Mouse (Mus musculus): Measurements from ENCODE around the gene Mrm3. TPM values are rescaled to one million over a fixed set of nuclear protein-coding genes. Genes with fewer than 3 reads are reported as not detected.

Gene Mrm3
- polyA plus RNA-seq, 1 experiment from 2014 or later = 19.7 TPM

DNA sequence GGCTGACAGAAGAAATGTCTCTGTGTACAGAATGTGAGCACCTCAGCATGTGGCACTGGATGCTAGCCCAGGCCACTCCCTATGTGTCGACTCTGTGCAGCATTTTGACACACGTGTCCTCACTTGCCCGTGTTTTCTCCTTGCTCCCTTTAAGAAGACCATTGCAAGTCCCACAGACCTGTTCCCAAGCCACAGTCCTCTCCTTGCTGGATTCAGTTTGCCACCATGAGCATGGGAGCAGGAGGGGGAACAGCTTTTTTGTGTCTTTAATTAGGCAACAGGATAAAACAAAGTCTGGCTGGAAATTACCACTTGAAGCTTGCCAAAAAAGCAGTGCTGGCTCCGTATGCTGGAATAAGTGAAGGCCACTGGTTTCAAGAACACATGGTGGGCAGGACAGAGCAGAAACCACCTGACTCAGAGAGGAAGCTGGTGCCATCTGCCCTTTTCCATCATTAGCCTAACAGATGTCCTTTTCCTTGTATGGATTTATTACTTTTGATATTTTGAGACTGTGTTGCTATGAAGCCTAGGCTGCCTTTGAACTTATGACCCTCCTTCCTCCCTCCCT lies 12.0 kb downstream of the Mrm3 start:
- Histone ChIP-seq H3K4me2 (no peak overlapping the region), H3K36me3 (peaks cover 29% of the 10 kb centered on the region), H3K27me3 (no peaks in the 10 kb centered on the region), H3K4me3 (no peak overlapping the region), H3K9ac (no peak overlapping the region), H3K27ac (replicated peaks) (0 out of 2 replicates have a peak overlapping the region, but pooled peaks have one; percentile 14), H3K9me3 (no peaks in the 10 kb centered on the region), H3K4me1 (replicated peaks) (peaks cover 44% of the 10 kb centered on the region)
- no peak for ATAC-seq (ENCODE audit: low read depth)
- WGBS = 55% methylated on average over 4 of the region's 4 CpGs

DNA sequence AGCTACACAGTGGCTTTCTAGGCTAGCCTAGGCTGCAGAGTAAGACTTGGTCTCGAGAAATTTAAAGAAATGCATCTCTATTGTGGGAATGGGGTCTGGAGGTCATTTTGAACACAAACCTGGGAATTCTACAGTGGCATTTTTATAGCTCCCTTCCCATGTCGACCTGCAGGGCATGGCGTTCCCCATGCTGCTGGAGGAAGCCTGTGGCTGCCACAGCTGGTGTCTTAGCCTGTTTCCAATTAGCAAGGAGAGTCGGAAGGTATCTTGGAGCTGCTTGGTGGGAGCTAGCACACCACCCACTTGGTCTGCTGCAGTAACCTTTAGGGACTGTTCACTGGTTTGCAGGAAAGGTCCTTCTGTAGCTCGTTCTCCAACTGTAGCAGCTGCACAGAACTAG lies 12.6 kb downstream of the Mrm3 start:
- peaks cover 50% of the 10 kb centered on the region for H3K4me1 ChIP-seq (replicated peaks)
- H3K9me3 ChIP-seq = no peaks in the 10 kb centered on the region
- H3K4me3 ChIP-seq = no peak overlapping the region
- peaks cover 23% of the 10 kb centered on the region for H3K36me3 ChIP-seq
- ATAC-seq (ENCODE audit: low read depth) = no peak
- H3K27ac ChIP-seq (replicated peaks) = no peak overlapping the region
- 30% methylated on average over 5 of the region's 5 CpGs for WGBS
- H3K27me3 ChIP-seq = no peaks in the 10 kb centered on the region
- no peak overlapping the region for H3K9ac ChIP-seq
- no peak overlapping the region for H3K4me2 ChIP-seq

DNA sequence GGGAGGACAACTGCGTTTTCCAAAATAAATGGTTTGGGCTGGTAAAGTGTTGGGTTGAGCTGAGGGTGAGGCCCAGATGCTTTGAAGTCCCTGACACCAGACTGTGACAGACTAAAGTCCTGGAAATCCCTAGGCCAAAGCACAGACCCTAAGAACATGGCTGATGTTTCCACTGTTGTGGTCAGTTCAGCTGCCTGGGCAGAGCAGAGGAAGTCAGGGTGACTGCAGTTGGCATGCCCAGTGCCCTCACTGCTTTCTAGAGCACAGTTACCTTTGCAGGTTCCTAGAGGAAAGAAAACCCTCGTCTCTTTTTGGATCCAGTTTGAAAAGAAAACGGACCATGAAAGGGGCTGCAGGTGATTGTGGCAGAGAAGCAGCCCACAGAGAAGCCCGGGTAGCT lies 13.9 kb downstream of the Mrm3 start:
- no peak overlapping the region for H3K4me2 ChIP-seq
- no peaks in the 10 kb centered on the region for H3K27me3 ChIP-seq
- no peak overlapping the region for H3K4me3 ChIP-seq
- H3K27ac ChIP-seq (replicated peaks) = no peak overlapping the region
- peaks cover 63% of the 10 kb centered on the region for H3K4me1 ChIP-seq (replicated peaks)
- WGBS = 74% methylated on average over 4 of the region's 4 CpGs
- no peak overlapping the region for H3K9ac ChIP-seq
- peaks cover 19% of the 10 kb centered on the region for H3K36me3 ChIP-seq
- H3K9me3 ChIP-seq = no peaks in the 10 kb centered on the region
- no peak for ATAC-seq (ENCODE audit: low read depth)

DNA sequence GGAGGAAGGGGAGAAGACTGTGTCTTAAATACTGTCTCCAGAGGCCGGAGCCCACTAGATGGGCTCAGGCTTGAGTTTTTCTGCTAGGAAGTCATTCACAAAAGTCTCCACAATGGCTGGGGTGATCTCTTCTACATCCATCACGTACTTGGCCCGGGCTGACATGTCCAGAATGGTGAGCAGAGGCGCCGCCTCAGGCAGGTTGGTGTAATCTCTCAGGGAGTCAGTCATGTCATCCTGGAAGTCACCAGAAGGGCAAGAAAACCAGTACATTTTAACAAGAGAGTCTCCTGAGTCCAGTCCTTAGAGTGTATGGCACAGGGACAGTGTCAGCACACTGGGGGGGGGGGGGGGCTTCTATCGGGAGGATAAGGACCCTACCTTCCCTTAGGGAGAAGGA lies 15.0 kb downstream of the Mrm3 start:
- no peaks in the 10 kb centered on the region for H3K27me3 ChIP-seq
- H3K27ac ChIP-seq (replicated peaks) = no peak overlapping the region
- no peaks in the 10 kb centered on the region for H3K9me3 ChIP-seq
- no peak for ATAC-seq (ENCODE audit: low read depth)
- WGBS = 69% methylated on average over 6 of the region's 6 CpGs
- H3K36me3 ChIP-seq = peaks cover 19% of the 10 kb centered on the region
- H3K4me3 ChIP-seq = no peak overlapping the region
- no peak overlapping the region for H3K9ac ChIP-seq
- H3K4me2 ChIP-seq = no peak overlapping the region
- H3K4me1 ChIP-seq (replicated peaks) = peaks cover 71% of the 10 kb centered on the region

DNA sequence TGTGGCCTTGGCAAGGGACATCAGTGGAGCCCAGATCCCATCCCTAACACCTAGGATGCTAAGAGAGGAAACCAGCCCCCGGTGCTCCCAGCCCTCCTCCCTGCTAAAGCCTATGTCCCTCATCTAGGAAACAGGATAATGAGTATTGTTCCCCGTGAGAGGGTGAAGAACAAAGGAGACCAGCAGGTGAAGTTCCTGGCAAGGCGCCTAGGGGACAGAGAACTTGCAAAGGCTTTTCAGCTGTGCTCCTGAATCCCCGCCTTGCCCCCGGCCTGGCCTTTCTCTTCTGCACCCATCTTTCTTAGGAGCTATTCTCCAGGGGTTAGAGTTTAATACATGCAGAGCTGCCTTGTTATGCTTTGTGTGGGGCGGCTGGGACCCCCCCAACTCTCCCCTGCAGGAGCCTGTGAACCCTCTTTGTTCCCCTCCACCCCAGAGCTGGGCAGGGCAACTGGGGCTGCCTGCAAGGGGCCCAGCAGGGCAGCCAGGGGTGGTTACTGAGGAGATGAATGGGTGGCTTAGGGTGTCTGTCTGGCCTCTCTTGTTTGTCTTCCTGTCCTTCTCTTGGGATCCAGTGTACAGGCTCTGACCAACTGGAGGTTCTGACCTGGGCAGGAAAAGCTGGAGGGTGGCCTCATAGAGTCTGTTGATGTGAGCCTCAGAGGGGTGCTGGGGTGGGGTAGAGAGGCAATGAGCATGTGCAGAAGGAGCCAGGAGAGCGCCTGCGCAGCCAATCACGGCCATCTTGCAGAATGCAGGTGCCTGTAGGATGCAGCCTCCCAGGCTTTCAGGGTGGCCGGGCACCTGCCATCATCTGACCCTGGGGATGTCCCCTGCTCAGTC lies 16.9 kb downstream of the Mrm3 start:
- Histone ChIP-seq H3K27ac (replicated peaks) (peak overlapping the region; percentile 61), H3K36me3 (peaks cover 19% of the 10 kb centered on the region), H3K9me3 (no peaks in the 10 kb centered on the region), H3K27me3 (no peaks in the 10 kb centered on the region), H3K4me2 (no peak overlapping the region), H3K4me3 (no peak overlapping the region), H3K4me1 (replicated peaks) (peaks cover 64% of the 10 kb centered on the region), H3K9ac (peak overlapping the region; percentile 45; the same call in 1 of the 2 replicates)
- 39% methylated on average over 10 of the region's 10 CpGs for WGBS
- ATAC-seq (ENCODE audit: low read depth) = no peak

DNA sequence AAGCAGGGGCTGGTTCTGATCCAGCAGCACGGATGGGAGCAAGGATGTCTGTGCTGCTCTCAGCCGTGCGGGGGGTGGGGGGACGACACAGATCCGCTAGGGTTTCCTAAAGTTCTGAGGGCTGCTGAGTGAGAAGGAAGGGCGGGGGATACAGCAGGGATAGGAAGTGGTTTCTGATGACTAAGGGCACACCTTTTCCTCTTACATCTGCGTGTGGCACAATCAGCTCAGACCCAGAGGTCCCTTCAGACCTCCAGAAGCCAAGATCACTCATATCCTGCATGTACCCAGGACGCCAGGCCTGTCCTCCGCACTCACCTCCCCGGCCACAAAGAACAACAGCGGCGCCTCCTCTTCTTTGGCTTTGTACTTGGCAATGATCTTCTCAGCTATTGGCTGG lies 17.7 kb downstream of the Mrm3 start:
- H3K4me3 ChIP-seq = no peak overlapping the region
- H3K4me1 ChIP-seq (replicated peaks) = peaks cover 61% of the 10 kb centered on the region
- H3K36me3 ChIP-seq = peaks cover 19% of the 10 kb centered on the region
- H3K4me2 ChIP-seq = no peak overlapping the region
- ATAC-seq (ENCODE audit: low read depth) = no peak
- no peaks in the 10 kb centered on the region for H3K9me3 ChIP-seq
- peak overlapping the region; percentile 61 for H3K27ac ChIP-seq (replicated peaks)
- H3K27me3 ChIP-seq = no peaks in the 10 kb centered on the region
- 77% methylated on average over 12 of the region's 12 CpGs for WGBS
- H3K9ac ChIP-seq = peak overlapping the region; percentile 45; the same call in 1 of the 2 replicates

DNA sequence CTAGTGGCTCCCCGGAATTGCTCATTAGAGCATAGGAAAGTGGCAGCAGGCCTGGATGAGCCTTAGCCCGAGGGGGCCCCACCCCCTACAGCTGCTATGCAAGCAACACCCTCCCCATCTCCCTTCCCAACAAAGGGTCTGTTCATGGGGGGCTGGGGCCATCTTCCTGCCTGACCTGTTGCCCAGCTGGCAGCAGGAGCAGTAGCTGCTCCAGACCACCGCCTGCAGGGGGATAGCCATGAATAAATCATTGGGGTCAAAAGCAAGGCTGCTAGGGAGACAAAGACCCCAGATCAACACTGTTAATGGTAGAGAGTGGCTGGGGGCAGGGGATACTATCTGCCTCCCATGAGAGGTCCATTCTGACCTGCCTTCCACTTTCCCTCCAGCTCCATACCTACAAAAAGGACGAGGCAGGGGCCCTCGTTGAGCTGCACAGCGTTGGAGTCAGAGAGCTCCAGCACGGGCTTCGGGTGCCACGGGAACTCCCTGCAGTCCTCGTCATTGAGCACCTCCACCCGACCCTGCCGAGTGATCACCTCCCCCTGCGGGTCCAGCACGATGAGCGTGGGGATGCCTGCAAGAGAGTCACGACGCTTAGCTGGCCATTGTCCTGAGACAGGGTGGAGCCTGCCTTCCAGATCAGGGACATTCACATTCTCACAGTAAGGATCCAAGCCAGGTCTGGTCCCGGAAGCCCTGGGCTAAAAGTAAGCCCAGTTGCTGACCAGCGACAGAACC lies 19.3 kb downstream of the Mrm3 start:
- peak overlapping the region; percentile 64 for H3K27ac ChIP-seq (replicated peaks)
- H3K36me3 ChIP-seq = peaks cover 8% of the 10 kb centered on the region
- ATAC-seq (ENCODE audit: low read depth) = peak; percentile 34; the same call in 1 of the 2 replicates
- 7% methylated on average over 19 of the region's 19 CpGs for WGBS
- no peaks in the 10 kb centered on the region for H3K9me3 ChIP-seq
- H3K4me1 ChIP-seq (replicated peaks) = peaks cover 68% of the 10 kb centered on the region
- H3K4me2 ChIP-seq = peak overlapping the region; percentile 31
- H3K9ac ChIP-seq = peak overlapping the region; percentile 57
- H3K27me3 ChIP-seq = no peaks in the 10 kb centered on the region
- H3K4me3 ChIP-seq = no peak overlapping the region

DNA sequence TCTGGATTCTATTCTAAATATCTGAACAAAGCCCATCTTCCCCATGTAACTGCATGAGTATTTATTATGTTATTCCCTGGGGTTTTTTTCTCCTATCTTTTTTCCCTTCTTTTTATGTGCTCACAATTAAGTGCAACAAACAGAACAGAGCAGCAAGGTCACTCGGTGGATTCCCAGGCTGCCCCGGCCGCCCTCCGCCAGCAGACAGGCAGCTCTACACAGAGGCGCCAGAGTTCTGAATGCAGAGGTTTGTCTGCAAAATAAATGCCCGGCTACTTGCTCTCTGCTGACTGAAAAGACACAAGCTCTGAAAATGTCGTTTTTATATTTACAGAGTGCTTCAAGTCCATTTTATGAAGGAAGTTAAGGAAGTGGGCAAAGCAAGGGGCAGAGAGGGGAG lies 24.0 kb downstream of the Mrm3 start:
- H3K27me3 ChIP-seq = no peaks in the 10 kb centered on the region
- peak overlapping the region; percentile 85 for H3K27ac ChIP-seq (replicated peaks)
- no peak overlapping the region for H3K4me2 ChIP-seq
- H3K4me3 ChIP-seq = no peak overlapping the region
- H3K36me3 ChIP-seq = peaks cover 17% of the 10 kb centered on the region
- peak overlapping the region; percentile 22; the same call in 1 of the 2 replicates for H3K9ac ChIP-seq
- ATAC-seq (ENCODE audit: low read depth) = 0 out of 2 replicates have a peak, but pooled peaks have one; percentile 16
- H3K4me1 ChIP-seq (replicated peaks) = peaks cover 49% of the 10 kb centered on the region
- WGBS = 13% methylated on average over 7 of the region's 7 CpGs
- no peaks in the 10 kb centered on the region for H3K9me3 ChIP-seq

DNA sequence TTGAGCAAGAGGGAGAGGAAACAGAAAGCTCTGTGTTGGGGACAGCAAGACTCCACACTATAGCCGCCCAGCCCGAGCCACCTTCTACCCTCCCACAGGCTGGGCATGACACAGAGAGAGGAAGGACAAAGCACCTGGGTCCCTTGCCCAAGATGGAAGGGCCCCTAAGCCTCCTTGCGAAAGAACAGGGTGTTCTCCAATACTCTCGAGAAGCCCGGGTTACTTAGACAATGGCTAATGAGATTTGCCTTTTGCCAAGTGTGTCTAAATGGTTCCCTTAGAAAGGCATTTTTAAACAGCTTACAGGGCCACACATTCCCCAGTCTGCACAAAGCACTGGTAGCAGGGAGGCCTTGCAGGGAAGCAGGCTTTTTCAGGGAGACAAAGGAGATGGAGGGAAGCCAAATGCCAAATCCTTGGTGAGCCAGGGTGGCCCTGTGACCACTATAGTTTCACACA lies 24.5 kb downstream of the Mrm3 start:
- Histone ChIP-seq H3K27me3 (no peaks in the 10 kb centered on the region), H3K9ac (peak overlapping the region; percentile 22; the same call in 1 of the 2 replicates)
- 24% methylated on average over 5 of the region's 5 CpGs for WGBS

DNA sequence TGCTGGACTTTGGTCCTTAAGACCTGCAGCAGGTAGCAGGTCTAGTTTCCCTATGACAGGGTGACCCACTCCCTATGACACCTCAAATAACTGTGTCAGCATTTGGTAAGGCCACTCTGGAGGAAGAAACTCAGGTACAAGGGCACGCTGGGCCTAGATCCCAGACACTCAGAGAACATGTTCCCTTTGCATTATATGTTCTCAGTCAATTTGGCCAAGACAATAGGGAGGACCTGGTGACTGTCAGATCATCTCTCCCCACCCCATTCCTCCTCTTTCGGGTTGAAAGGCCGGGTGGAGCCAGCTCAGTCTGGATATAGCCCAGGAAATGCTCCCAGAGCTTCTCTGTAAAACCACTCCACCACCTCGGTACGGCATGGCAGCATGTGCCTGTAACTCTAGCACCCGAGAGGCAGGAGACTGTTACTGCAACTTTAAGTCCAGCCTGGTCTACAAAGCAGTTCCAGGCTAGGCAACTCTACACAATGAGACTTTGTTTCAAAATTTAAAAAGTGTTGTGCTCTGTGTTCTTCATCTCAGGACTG lies 25.1 kb downstream of the Mrm3 start:
- H3K4me2 ChIP-seq = no peak overlapping the region
- peaks cover 39% of the 10 kb centered on the region for H3K4me1 ChIP-seq (replicated peaks)
- H3K9ac ChIP-seq = peak overlapping the region; percentile 22; the same call in 1 of the 2 replicates
- WGBS = 59% methylated on average over 6 of the region's 6 CpGs
- H3K27me3 ChIP-seq = no peaks in the 10 kb centered on the region
- no peaks in the 10 kb centered on the region for H3K9me3 ChIP-seq
- no peak overlapping the region for H3K4me3 ChIP-seq
- no peak for ATAC-seq (ENCODE audit: low read depth)
- H3K36me3 ChIP-seq = peaks cover 17% of the 10 kb centered on the region
- peak overlapping the region; percentile 85 for H3K27ac ChIP-seq (replicated peaks)

More for the DNA sequence above, 24.5 kb downstream of the Mrm3 start:
- Histone ChIP-seq H3K4me3 (no peak overlapping the region), H3K4me1 (replicated peaks) (peaks cover 44% of the 10 kb centered on the region), H3K27ac (replicated peaks) (peak overlapping the region; percentile 85), H3K9me3 (no peaks in the 10 kb centered on the region), H3K36me3 (peaks cover 17% of the 10 kb centered on the region), H3K4me2 (no peak overlapping the region)
- peak; percentile 73 for ATAC-seq (ENCODE audit: low read depth)

DNA sequence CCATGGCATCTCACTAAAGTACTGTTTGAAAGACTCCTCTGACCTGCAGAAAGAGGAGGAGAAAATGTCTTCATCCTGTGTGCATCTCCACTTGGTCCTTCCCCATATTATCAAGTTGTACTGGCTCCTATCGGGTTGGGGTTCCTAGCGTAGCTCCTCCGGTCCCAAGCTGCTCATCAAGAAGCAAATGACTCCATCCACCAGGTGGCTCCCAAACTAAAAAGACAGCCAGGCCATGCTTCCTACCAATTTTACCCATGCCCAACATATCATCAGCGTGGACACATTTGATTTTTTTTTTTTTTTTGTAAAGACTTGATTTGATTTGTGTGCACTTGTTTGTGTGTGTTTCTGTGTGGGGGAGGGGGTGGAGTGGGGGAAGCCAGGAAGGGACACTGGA lies 28.9 kb downstream of the Mrm3 start:
- Histone ChIP-seq H3K36me3 (peaks cover 24% of the 10 kb centered on the region), H3K27ac (replicated peaks) (no peak overlapping the region), H3K4me3 (no peak overlapping the region), H3K4me2 (no peak overlapping the region), H3K27me3 (no peaks in the 10 kb centered on the region), H3K9ac (no peak overlapping the region), H3K4me1 (replicated peaks) (peaks cover 16% of the 10 kb centered on the region), H3K9me3 (no peaks in the 10 kb centered on the region)
- WGBS = 80% methylated on average over 4 of the region's 4 CpGs
- no peak for ATAC-seq (ENCODE audit: low read depth)
